Mouse (Mus musculus): ENCODE data around the gene 9430097D07Rik.

9430097D07Rik gene

DNA sequence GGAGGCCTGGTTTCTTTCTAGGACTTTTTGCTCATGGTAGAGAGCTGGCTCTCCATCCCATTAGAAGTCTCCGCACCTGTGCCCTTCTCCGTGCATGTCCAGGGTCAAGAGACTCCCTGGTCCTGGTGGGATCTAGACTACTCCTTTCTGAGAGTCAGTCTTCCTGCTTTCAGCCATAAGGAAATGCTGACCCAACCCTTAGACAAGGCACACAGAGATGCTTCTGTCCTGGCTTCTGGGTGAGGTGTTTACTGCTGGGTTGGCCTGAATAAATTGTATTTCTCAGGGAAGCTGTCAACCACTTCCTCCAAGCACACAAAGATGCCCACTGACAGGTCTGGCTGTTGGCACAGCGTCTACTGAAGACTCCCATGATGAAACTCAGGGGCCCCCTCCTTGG, 23.9 kb upstream of the 9430097D07Rik start, which contains the start of gene St6galnac6:
TSS of gene St6galnac6 (plus strand) at position 301 of the 400 bp plus-strand sequence.
- in situ Hi-C loops (cut with MboI; ENCODE audit: low pct_unique_long_range_greater_than_20kb in 1 of 2, low sequenced_read_pairs in 2 of 2, unreplicated experiment in 1 of 2): no loop called here

GRCm38 (mm10) chr2:32598506-32598905, 23.0 kb upstream of the 9430097D07Rik start:
- in situ Hi-C loops (cut with MboI; ENCODE audit: low pct_unique_long_range_greater_than_20kb in 1 of 2, low sequenced_read_pairs in 2 of 2, unreplicated experiment in 1 of 2): no loop called here

- in situ Hi-C loops (cut with MboI; ENCODE audit: low pct_unique_long_range_greater_than_20kb in 1 of 2, low sequenced_read_pairs in 2 of 2, unreplicated experiment in 1 of 2): no loop called here
Measured at GRCm38 (mm10) chr2:32597699-32598098, 22.2 kb upstream of the 9430097D07Rik start.

DNA sequence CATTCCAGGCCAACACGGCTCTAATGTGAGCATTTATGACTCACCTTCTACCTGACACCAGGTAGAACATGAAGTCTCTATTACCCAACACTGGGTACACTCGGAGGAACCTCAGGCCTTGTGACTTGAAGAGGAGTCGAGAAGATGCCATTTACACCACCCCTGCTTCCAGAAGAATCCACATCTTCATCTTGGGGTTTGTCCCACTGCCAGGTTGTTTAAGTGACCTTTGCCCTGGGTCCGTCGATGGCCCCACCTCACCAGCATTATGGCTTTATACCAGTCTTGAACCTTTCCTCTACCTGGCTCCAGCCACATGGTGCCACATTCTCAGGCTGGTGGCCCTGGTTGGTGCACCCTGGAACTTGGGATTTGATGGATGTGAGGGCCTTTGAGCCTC, 21.8 kb upstream of the 9430097D07Rik start:
- in situ Hi-C loops (cut with MboI; ENCODE audit: low pct_unique_long_range_greater_than_20kb in 1 of 2, low sequenced_read_pairs in 2 of 2, unreplicated experiment in 1 of 2): no loop called here

DNA sequence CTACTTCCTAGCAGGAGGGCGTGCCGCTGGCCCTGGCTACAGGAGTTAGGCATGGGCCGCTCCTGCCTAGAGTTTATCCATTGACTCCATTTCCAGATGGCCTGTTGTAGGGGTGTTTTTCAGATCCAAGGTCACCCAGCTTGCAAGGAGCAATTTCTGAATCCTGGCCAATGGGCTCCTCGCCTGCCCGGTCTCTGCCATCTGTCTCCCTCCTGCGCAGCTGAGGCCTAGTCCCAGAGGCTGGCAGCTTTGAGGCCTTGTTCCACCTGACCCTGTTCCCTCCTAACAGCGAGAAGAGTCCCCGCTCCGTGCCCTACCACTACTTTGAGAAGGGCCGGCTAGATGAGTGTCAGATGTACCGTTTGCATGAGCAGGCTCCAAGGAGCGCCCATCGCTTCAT, 21.2 kb upstream of the 9430097D07Rik start:
- in situ Hi-C loops (cut with MboI; ENCODE audit: low pct_unique_long_range_greater_than_20kb in 1 of 2, low sequenced_read_pairs in 2 of 2, unreplicated experiment in 1 of 2): no loop called here

GRCm38 (mm10) chr2:32591249-32591648, 15.8 kb upstream of the 9430097D07Rik start:
- in situ Hi-C loops (cut with MboI; ENCODE audit: low pct_unique_long_range_greater_than_20kb in 1 of 2, low sequenced_read_pairs in 2 of 2, unreplicated experiment in 1 of 2): no loop called here

GRCm38 (mm10) chr2:32590224-32590623, 14.7 kb upstream of the 9430097D07Rik start:
- in situ Hi-C loops (cut with MboI; ENCODE audit: low pct_unique_long_range_greater_than_20kb in 1 of 2, low sequenced_read_pairs in 2 of 2, unreplicated experiment in 1 of 2): no loop called here

DNA sequence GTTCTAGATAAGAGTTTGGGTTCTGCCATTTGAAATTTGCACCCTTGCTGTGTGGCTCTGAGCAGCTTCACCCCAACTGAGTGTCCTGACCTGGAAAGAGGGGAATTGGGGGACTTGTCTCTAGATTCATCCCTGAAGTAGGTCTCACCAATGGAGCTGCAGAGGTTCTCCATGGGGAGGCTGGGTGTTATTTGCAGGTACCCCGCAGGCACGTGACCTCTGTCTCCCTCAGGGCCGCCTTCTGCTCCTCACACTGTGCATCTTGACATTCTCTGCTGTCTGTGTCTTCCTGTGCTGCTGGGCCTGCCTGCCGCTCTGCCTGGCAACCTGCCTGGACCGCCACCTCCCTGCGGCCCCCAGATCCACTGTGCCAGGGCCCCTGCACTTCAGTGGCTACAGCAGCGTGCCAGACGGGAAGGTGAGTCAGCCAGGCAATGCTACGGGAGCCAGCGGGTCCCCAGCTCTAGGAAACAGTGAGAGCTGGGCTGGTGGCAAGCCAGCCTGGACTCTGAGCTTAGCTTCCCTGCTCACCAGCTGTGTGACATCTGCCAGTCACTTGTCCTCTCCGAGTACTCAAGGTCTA, 13.8 kb upstream of the 9430097D07Rik start:
- in situ Hi-C loops (cut with MboI; ENCODE audit: low pct_unique_long_range_greater_than_20kb in 1 of 2, low sequenced_read_pairs in 2 of 2, unreplicated experiment in 1 of 2): no loop called here

GRCm38 (mm10) chr2:32587731-32588321, 12.3 kb upstream of the 9430097D07Rik start:
- in situ Hi-C loops (cut with MboI; ENCODE audit: low pct_unique_long_range_greater_than_20kb in 1 of 2, low sequenced_read_pairs in 2 of 2, unreplicated experiment in 1 of 2): no loop called here

GRCm38 (mm10) chr2:32586871-32587351, 11.4 kb upstream of the 9430097D07Rik start, which contains the start of gene St6galnac4:
TSS of gene St6galnac4 (plus strand) at chr2:32587095.
- in situ Hi-C loops (cut with MboI; ENCODE audit: low pct_unique_long_range_greater_than_20kb in 1 of 2, low sequenced_read_pairs in 2 of 2, unreplicated experiment in 1 of 2): no loop called here

- in situ Hi-C loops (cut with MboI; ENCODE audit: low pct_unique_long_range_greater_than_20kb in 1 of 2, low sequenced_read_pairs in 2 of 2, unreplicated experiment in 1 of 2): no loop called here
Measured at GRCm38 (mm10) chr2:32585149-32585714, 9.7 kb upstream of the 9430097D07Rik start.

DNA sequence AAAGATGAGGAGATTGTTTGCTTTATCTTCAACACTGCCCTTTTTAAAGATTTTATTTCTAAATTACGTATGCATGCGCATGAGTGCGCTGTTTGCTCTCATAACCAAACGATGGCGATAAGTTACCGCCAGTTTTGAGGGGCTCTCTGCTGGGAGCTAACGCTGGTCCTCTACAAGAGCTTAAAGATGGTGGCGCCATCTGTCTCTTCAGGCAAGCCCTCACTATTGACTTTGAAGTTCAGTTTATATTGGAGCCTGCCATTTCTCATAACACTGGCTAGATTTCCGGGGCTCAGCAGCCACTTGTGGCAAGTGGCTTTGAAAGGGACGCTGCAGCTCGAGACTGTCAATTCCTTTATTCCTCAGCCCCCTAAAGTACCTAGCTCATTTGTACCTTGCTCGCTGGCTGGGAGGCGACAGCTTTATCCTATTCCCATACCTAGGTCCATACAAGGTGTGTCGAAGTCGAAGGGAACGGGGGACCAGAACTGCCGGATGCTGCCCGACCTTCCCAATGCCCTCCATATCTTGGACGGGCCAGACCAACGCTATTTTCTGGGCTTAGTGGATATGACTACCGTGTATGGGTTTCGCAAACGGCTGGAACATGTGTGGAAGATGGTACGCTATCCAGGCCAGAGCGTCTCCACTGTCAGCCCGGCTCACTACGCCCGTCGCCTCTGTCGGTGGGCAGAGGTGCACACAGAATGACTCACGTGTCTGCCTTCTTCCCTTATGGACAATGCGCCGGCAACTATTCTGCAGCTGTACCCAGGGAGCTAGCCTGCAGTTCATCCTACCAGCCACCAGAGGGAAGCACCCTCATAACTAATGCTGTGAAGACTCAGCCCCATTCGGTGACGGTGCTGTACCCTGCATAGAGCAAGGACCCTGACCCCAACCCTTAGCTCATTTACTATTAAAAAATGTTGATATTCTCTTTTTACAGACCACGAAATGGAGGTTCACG, 7.6 kb upstream of the 9430097D07Rik start:
- in situ Hi-C loops (cut with MboI; ENCODE audit: low pct_unique_long_range_greater_than_20kb in 1 of 2, low sequenced_read_pairs in 2 of 2, unreplicated experiment in 1 of 2): no loop called here

DNA sequence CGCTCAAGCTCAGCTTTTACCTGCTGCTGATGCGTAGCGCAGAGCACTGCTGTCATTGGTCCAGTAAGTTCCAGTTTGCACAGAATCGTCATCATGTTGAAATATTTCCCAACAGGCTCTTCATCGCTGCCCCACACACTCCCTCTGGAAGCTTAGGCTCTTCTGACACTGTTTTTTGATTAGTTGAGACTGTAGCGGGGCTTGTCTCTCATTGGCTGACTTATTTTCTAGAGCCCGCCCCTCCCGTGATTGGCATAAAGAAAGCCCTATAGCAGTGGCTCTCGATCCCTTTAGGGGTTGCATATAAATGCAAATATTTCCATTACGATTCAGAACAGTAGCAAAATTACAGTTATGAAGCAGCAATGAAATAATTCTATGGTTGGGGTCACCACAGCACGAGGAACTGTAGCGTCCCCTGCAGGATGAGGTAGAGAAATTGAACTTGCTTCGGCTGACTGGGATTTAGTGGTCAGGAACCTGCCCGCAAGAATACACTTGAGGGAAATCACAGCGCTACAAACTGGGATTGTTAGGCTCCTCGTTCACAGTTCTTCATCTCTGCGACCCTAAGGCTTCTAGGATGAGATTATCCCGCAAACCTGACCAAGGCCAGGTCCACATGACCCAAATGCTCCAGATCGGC, 6.1 kb upstream of the 9430097D07Rik start:
- in situ Hi-C loops (cut with MboI; ENCODE audit: low pct_unique_long_range_greater_than_20kb in 1 of 2, low sequenced_read_pairs in 2 of 2, unreplicated experiment in 1 of 2): no loop called here

GRCm38 (mm10) chr2:32578146-32579046, 2.9 kb upstream of the 9430097D07Rik start:
- in situ Hi-C loops (cut with MboI; ENCODE audit: low pct_unique_long_range_greater_than_20kb in 1 of 2, low sequenced_read_pairs in 2 of 2, unreplicated experiment in 1 of 2): no loop called here

DNA sequence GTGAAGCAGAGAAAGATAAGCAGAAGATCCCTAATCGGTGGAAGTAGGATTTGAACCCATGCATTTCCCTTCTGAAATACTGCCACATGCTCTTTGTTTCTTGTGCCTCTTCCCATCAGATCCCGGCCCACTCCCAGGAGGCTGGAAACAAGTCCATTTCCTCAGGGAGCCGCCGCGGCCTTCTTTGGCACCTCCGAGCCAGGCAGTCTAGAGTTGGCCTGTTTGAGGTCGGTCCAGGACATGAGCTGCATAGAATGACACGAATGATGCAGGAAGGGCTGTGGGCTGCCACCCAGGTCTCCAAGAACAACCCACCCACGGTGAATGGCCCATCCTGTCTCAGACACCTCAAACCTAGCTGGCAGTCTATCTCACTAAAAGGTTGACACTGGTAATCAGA, 1.0 kb upstream of the 9430097D07Rik start:
- in situ Hi-C loops (cut with MboI; ENCODE audit: low pct_unique_long_range_greater_than_20kb in 1 of 2, low sequenced_read_pairs in 2 of 2, unreplicated experiment in 1 of 2): no loop called here

- in situ Hi-C loops (cut with MboI; ENCODE audit: low pct_unique_long_range_greater_than_20kb in 1 of 2, low sequenced_read_pairs in 2 of 2, unreplicated experiment in 1 of 2): no loop called here
Measured at GRCm38 (mm10) chr2:32574901-32575585, 441 bp downstream of the 9430097D07Rik start.

DNA sequence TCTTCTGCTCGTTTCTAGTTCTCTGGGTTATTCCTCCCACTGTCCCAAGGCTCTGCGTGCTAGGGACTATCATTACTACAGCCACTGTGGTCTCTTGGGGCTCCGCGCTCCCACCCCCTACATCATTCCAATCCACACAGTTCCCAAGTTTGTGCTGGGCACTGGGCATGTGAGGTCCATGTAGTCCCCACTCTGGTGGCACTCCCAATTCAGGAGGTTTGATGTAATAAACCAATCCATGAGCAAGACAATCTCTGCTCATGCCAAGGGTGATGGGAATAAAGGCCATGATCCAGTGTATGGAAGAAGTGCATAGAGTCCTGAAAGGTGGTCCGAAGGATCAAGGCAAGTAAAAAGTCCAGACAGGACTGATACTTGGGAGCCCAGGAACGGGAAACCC, 987 bp downstream of the 9430097D07Rik start, which contains the start of gene Pip5kl1:
TSS of gene Pip5kl1 (plus strand) at position 301 of the 400 bp plus-strand sequence.
- in situ Hi-C loops (cut with MboI; ENCODE audit: low pct_unique_long_range_greater_than_20kb in 1 of 2, low sequenced_read_pairs in 2 of 2, unreplicated experiment in 1 of 2): no loop called here

Measured in mouse embryonic stem cell (cell line).